Mouse (Mus musculus): ENCODE measurements around the gene Casq2. TPM values are rescaled to one million over a fixed set of nuclear protein-coding genes. Genes with fewer than 3 reads are reported as not detected.

Gene Casq2
- polyA plus RNA-seq, 1 experiment from 2014 or later, result 7.0 TPM

DNA sequence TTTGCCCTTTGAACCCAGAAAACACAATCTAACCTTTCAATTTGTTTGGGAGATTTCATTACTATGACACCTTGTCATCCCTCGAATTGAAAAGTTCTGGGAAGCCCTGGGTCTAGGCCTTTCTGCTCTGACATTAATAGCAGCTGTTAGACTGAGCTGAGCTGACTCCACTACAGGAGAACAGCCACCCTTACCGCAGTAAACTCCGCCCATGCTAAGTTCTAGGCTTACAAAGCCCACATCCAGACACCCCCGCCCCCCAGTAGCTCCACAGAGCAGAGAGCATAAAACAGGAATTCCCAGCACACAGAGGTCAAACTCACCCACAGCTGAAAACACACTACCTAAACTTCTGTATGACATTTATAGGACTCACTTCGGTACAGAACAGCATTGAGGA is 98.5 kb downstream of the Casq2 start:
- Histone ChIP-seq H3K27me3 (replicated peaks; ENCODE audit: insufficient read depth, low read length) (no peaks in the 10 kb centered on the region), H3K4me1 (ENCODE audit: insufficient read depth, low read depth, low read length) (no peaks in the 10 kb centered on the region), H3K4me3 (ENCODE audit: low read depth, low read length) (no peak overlapping the region), H3K4me2 (replicated peaks; ENCODE audit: low read depth, low read length) (no peak overlapping the region), H3K9ac (replicated peaks; ENCODE audit: low read depth) (no peak overlapping the region), H3K9me3 (ENCODE audit: low read length) (no peaks in the 10 kb centered on the region; the same call in 1 of the 2 replicates), H3K27ac (ENCODE audit: low read length) (no peak overlapping the region), H3K36me3 (ENCODE audit: insufficient read depth, low read length) (peaks cover 9% of the 10 kb centered on the region; the same call in 1 of the 2 replicates)
- 70% methylated on average over 5 of the region's 5 CpGs for WGBS
- DNase-seq (ENCODE audit: low spot score) (no peak), ATAC-seq (no peak)
- TF ChIP-seq CTCF (IDR thresholded peaks at IDR 0.05) (no peak), EP300 (IDR thresholded peaks at IDR 0.05) (no peak)

GRCm38 (mm10) chr3:102187401-102187800 is 101.2 kb downstream of the Casq2 start:
- peaks cover 5% of the 10 kb centered on the region; the same call in 1 of the 2 replicates for H3K36me3 ChIP-seq (ENCODE audit: insufficient read depth, low read length)
- ATAC-seq (no peak), DNase-seq (ENCODE audit: low spot score) (no peak)
- no peak overlapping the region for H3K27ac ChIP-seq (ENCODE audit: low read length)
- no peak overlapping the region for H3K9ac ChIP-seq (replicated peaks; ENCODE audit: low read depth)
- 72% methylated on average over 4 of the region's 4 CpGs for WGBS
- no peak overlapping the region for H3K4me3 ChIP-seq (ENCODE audit: low read depth, low read length)
- H3K4me2 ChIP-seq (replicated peaks; ENCODE audit: low read depth, low read length), result no peak overlapping the region
- TF ChIP-seq CTCF (IDR thresholded peaks at IDR 0.05) (no peak), EP300 (IDR thresholded peaks at IDR 0.05) (no peak)
- 0 out of 2 replicates have a peak, but pooled peaks cover under 1% of the 10 kb centered on the region for H3K4me1 ChIP-seq (ENCODE audit: insufficient read depth, low read depth, low read length)
- no peaks in the 10 kb centered on the region; the same call in 1 of the 2 replicates for H3K9me3 ChIP-seq (ENCODE audit: low read length)
- no peaks in the 10 kb centered on the region for H3K27me3 ChIP-seq (replicated peaks; ENCODE audit: insufficient read depth, low read length)

GRCm38 (mm10) chr3:102188972-102189371 is 102.8 kb downstream of the Casq2 start:
- 47% methylated on average over 6 of the region's 6 CpGs for WGBS
- ATAC-seq, result no peak
- no peaks in the 10 kb centered on the region; the same call in 1 of the 2 replicates for H3K9me3 ChIP-seq (ENCODE audit: low read length)
- H3K4me3 ChIP-seq (ENCODE audit: low read depth, low read length), result no peak overlapping the region
- H3K27ac ChIP-seq (ENCODE audit: low read length), result no peak overlapping the region
- H3K36me3 ChIP-seq (ENCODE audit: insufficient read depth, low read length), result no peaks in the 10 kb centered on the region; the same call in 1 of the 2 replicates
- peaks cover 11% of the 10 kb centered on the region; the same call in 1 of the 2 replicates for H3K4me1 ChIP-seq (ENCODE audit: insufficient read depth, low read depth, low read length)
- no peak overlapping the region for H3K4me2 ChIP-seq (replicated peaks; ENCODE audit: low read depth, low read length)
- H3K9ac ChIP-seq (replicated peaks; ENCODE audit: low read depth), result no peak overlapping the region
- DNase-seq (ENCODE audit: low spot score), result no peak
- no peaks in the 10 kb centered on the region for H3K27me3 ChIP-seq (replicated peaks; ENCODE audit: insufficient read depth, low read length)
- TF ChIP-seq EP300 (IDR thresholded peaks at IDR 0.05) (no peak), CTCF (IDR thresholded peaks at IDR 0.05) (no peak)

- H3K27me3 ChIP-seq (replicated peaks; ENCODE audit: insufficient read depth, low read length), result no peaks in the 10 kb centered on the region
- ATAC-seq (no peak), DNase-seq (ENCODE audit: low spot score) (no peak)
- H3K4me2 ChIP-seq (replicated peaks; ENCODE audit: low read depth, low read length), result no peak overlapping the region
- no peak overlapping the region for H3K9ac ChIP-seq (replicated peaks; ENCODE audit: low read depth)
- no peaks in the 10 kb centered on the region for H3K36me3 ChIP-seq (ENCODE audit: insufficient read depth, low read length)
- WGBS, result 35% methylated on average over 4 of the region's 4 CpGs
- H3K27ac ChIP-seq (ENCODE audit: low read length), result no peak overlapping the region
- H3K9me3 ChIP-seq (ENCODE audit: low read length), result no peaks in the 10 kb centered on the region; the same call in 1 of the 2 replicates
- H3K4me1 ChIP-seq (ENCODE audit: insufficient read depth, low read depth, low read length), result peaks cover 19% of the 10 kb centered on the region; the same call in 1 of the 2 replicates
- TF ChIP-seq EP300 (IDR thresholded peaks at IDR 0.05) (no peak), CTCF (IDR thresholded peaks at IDR 0.05) (no peak)
- H3K4me3 ChIP-seq (ENCODE audit: low read depth, low read length), result no peak overlapping the region
Observed at GRCm38 (mm10) chr3:102190015-102190414, 103.8 kb downstream of the Casq2 start.

- TF ChIP-seq EP300 (IDR thresholded peaks at IDR 0.05) (no peak), CTCF (IDR thresholded peaks at IDR 0.05) (no peak)
- Histone ChIP-seq H3K36me3 (ENCODE audit: insufficient read depth, low read length) (no peaks in the 10 kb centered on the region), H3K4me3 (ENCODE audit: low read depth, low read length) (no peak overlapping the region), H3K27me3 (replicated peaks; ENCODE audit: insufficient read depth, low read length) (no peaks in the 10 kb centered on the region), H3K9ac (replicated peaks; ENCODE audit: low read depth) (no peak overlapping the region), H3K4me2 (replicated peaks; ENCODE audit: low read depth, low read length) (no peak overlapping the region), H3K27ac (ENCODE audit: low read length) (no peak overlapping the region), H3K4me1 (ENCODE audit: insufficient read depth, low read depth, low read length) (peaks cover 19% of the 10 kb centered on the region; the same call in 1 of the 2 replicates), H3K9me3 (ENCODE audit: low read length) (no peaks in the 10 kb centered on the region; the same call in 1 of the 2 replicates)
- DNase-seq (ENCODE audit: low spot score), result no peak
- ATAC-seq, result no peak
Observed at GRCm38 (mm10) chr3:102190642-102191041, 104.4 kb downstream of the Casq2 start.

DNA sequence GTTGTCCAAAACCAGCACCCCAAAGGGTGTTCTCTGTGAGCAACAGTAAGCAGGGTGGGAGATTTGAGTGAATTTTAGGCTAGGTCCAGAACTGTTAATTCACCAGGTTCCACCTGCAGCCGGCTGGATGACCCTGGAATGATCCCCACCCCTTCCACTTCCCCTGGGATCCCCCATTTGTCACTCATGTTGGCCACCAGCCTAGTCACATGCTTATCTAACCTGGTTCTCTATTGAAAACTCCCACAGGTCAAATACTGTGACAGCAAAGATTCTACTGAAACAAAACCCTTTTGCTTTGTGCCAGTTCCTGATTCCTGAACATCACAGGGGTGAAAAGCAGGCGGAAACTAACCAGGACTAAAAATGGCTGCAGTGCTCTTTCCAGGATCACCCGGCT is 105.4 kb downstream of the Casq2 start:
- Histone ChIP-seq H3K4me1 (ENCODE audit: insufficient read depth, low read depth, low read length) (peaks cover 19% of the 10 kb centered on the region; the same call in 1 of the 2 replicates), H3K4me3 (ENCODE audit: low read depth, low read length) (no peak overlapping the region), H3K4me2 (replicated peaks; ENCODE audit: low read depth, low read length) (no peak overlapping the region), H3K36me3 (ENCODE audit: insufficient read depth, low read length) (no peaks in the 10 kb centered on the region), H3K27ac (ENCODE audit: low read length) (no peak overlapping the region), H3K27me3 (replicated peaks; ENCODE audit: insufficient read depth, low read length) (no peaks in the 10 kb centered on the region), H3K9me3 (ENCODE audit: low read length) (no peaks in the 10 kb centered on the region), H3K9ac (replicated peaks; ENCODE audit: low read depth) (no peak overlapping the region)
- TF ChIP-seq CTCF (IDR thresholded peaks at IDR 0.05) (no peak), EP300 (IDR thresholded peaks at IDR 0.05) (no peak)
- 76% methylated on average over 3 of the region's 3 CpGs for WGBS
- DNase-seq (ENCODE audit: low spot score), result no peak
- ATAC-seq, result no peak
